Mouse (Mus musculus): Measurements from ENCODE around the gene Polg2. TPM values are rescaled to one million over a fixed set of nuclear protein-coding genes. Genes with fewer than 3 reads are reported as not detected.

Gene Polg2
- polyA plus RNA-seq, 1 experiment: 4.4 TPM

- H3K36me3 ChIP-seq (ENCODE audit: control insufficient read depth, insufficient read depth): peaks cover 23% of the 10 kb centered on the region
- H3ac ChIP-seq (ENCODE audit: control insufficient read depth, insufficient read length): no peak overlapping the region
- H3K4me2 ChIP-seq (ENCODE audit: low read depth): no peak overlapping the region
- H3K27me3 ChIP-seq (ENCODE audit: control insufficient read depth, insufficient read depth, insufficient read length): no peaks in the 10 kb centered on the region
- no peak overlapping the region for H3K4me3 ChIP-seq
- no peaks in the 10 kb centered on the region for H3K79me2 ChIP-seq (ENCODE audit: control insufficient read depth, insufficient read depth)
- TF ChIP-seq SRF (IDR thresholded peaks at IDR 0.05; ENCODE audit: control insufficient read depth, insufficient read length, low read depth) (no peak), TCF12 (IDR thresholded peaks at IDR 0.05; ENCODE audit: insufficient read depth, poor library complexity, severe bottlenecking) (no peak), POLR2AphosphoS2 (IDR thresholded peaks at IDR 0.05; ENCODE audit: insufficient read length, low read depth) (no peak), MYOD1 (IDR thresholded peaks at IDR 0.05; ENCODE audit: control insufficient read depth in 1 of 3, insufficient read length in 2 of 3, low read depth in 2 of 3) (no peak), CEBPB (IDR thresholded peaks at IDR 0.05; ENCODE audit: insufficient read depth, poor library complexity, severe bottlenecking) (no peak), USF1 (IDR thresholded peaks at IDR 0.05; ENCODE audit: low read depth) (no peak), REST (IDR thresholded peaks at IDR 0.05; ENCODE audit: insufficient read depth, insufficient read length) (no peak), MAX (IDR thresholded peaks at IDR 0.05; ENCODE audit: low read depth) (no peak), MYOG (IDR thresholded peaks at IDR 0.05; ENCODE audit: control insufficient read depth in 1 of 3, insufficient read depth in 1 of 3, insufficient read length in 2 of 3, low read depth in 2 of 3) (no peak), TCF3 (IDR thresholded peaks at IDR 0.05; ENCODE audit: insufficient read length, low read depth) (no peak), POLR2A (IDR thresholded peaks at IDR 0.05; ENCODE audit: insufficient read length, low read depth) (no peak), E2F4 (IDR thresholded peaks at IDR 0.05; ENCODE audit: insufficient read depth) (no peak)
These were observed 22.8 kb upstream of the Polg2 start for GRCm38 (mm10) chr11:106802069-106802627.

GRCm38 (mm10) chr11:106795679-106796078, 16.3 kb upstream of the Polg2 start:
- no peaks in the 10 kb centered on the region for H3K27me3 ChIP-seq (ENCODE audit: control insufficient read depth, insufficient read depth, insufficient read length)
- TF ChIP-seq SRF (IDR thresholded peaks at IDR 0.05; ENCODE audit: control insufficient read depth, insufficient read length, low read depth): no peak
- no peak for TF ChIP-seq POLR2A (IDR thresholded peaks at IDR 0.05; ENCODE audit: insufficient read length, low read depth)
- no peak for TF ChIP-seq REST (IDR thresholded peaks at IDR 0.05; ENCODE audit: insufficient read depth, insufficient read length)
- no peak for TF ChIP-seq MYOG (IDR thresholded peaks at IDR 0.05; ENCODE audit: control insufficient read depth in 1 of 3, insufficient read depth in 1 of 3, insufficient read length in 2 of 3, low read depth in 2 of 3)
- TF ChIP-seq CEBPB (IDR thresholded peaks at IDR 0.05; ENCODE audit: insufficient read depth, poor library complexity, severe bottlenecking): no peak
- TF ChIP-seq TCF12 (IDR thresholded peaks at IDR 0.05; ENCODE audit: insufficient read depth, poor library complexity, severe bottlenecking): no peak
- H3K79me2 ChIP-seq (ENCODE audit: control insufficient read depth, insufficient read depth): peaks cover 10% of the 10 kb centered on the region
- no peak overlapping the region for H3ac ChIP-seq (ENCODE audit: control insufficient read depth, insufficient read length)
- H3K36me3 ChIP-seq (ENCODE audit: control insufficient read depth, insufficient read depth): peaks cover 50% of the 10 kb centered on the region
- H3K4me3 ChIP-seq: no peak overlapping the region
- no peak overlapping the region for H3K4me2 ChIP-seq (ENCODE audit: low read depth)

GRCm38 (mm10) chr11:106793846-106794245, 14.5 kb upstream of the Polg2 start:
- H3K79me2 ChIP-seq (ENCODE audit: control insufficient read depth, insufficient read depth): peaks cover 23% of the 10 kb centered on the region
- no peaks in the 10 kb centered on the region for H3K27me3 ChIP-seq (ENCODE audit: control insufficient read depth, insufficient read depth, insufficient read length)
- H3K36me3 ChIP-seq (ENCODE audit: control insufficient read depth, insufficient read depth): peaks cover 50% of the 10 kb centered on the region
- no peak overlapping the region for H3ac ChIP-seq (ENCODE audit: control insufficient read depth, insufficient read length)
- H3K4me3 ChIP-seq: no peak overlapping the region
- TF ChIP-seq CEBPB (IDR thresholded peaks at IDR 0.05; ENCODE audit: insufficient read depth, poor library complexity, severe bottlenecking): no peak
- TF ChIP-seq TCF3 (IDR thresholded peaks at IDR 0.05; ENCODE audit: insufficient read length, low read depth): no peak
- TF ChIP-seq POLR2AphosphoS2 (IDR thresholded peaks at IDR 0.05; ENCODE audit: insufficient read length, low read depth): no peak
- no peak for TF ChIP-seq MYOD1 (IDR thresholded peaks at IDR 0.05; ENCODE audit: control insufficient read depth in 1 of 3, insufficient read length in 2 of 3, low read depth in 2 of 3)
- TF ChIP-seq MYOG (IDR thresholded peaks at IDR 0.05; ENCODE audit: control insufficient read depth in 1 of 3, insufficient read depth in 1 of 3, insufficient read length in 2 of 3, low read depth in 2 of 3): no peak
- TF ChIP-seq USF1 (IDR thresholded peaks at IDR 0.05; ENCODE audit: low read depth): no peak
- no peak for TF ChIP-seq POLR2A (IDR thresholded peaks at IDR 0.05; ENCODE audit: insufficient read length, low read depth)
- no peak for TF ChIP-seq SRF (IDR thresholded peaks at IDR 0.05; ENCODE audit: control insufficient read depth, insufficient read length, low read depth)
- TF ChIP-seq REST (IDR thresholded peaks at IDR 0.05; ENCODE audit: insufficient read depth, insufficient read length): no peak
- TF ChIP-seq MAX (IDR thresholded peaks at IDR 0.05; ENCODE audit: low read depth): no peak
- TF ChIP-seq TCF12 (IDR thresholded peaks at IDR 0.05; ENCODE audit: insufficient read depth, poor library complexity, severe bottlenecking): no peak
- no peak for TF ChIP-seq E2F4 (IDR thresholded peaks at IDR 0.05; ENCODE audit: insufficient read depth)
- H3K4me2 ChIP-seq (ENCODE audit: low read depth): no peak overlapping the region

- Histone ChIP-seq H3K4me2 (ENCODE audit: low read depth) (peak overlapping the region; percentile 72), H3K36me3 (ENCODE audit: control insufficient read depth, insufficient read depth) (peaks cover 43% of the 10 kb centered on the region), H3K79me2 (ENCODE audit: control insufficient read depth, insufficient read depth) (peaks cover 60% of the 10 kb centered on the region), H3K4me3 (peak overlapping the region; percentile 92), H3ac (ENCODE audit: control insufficient read depth, insufficient read length) (peak overlapping the region; percentile 49), H3K27me3 (ENCODE audit: control insufficient read depth, insufficient read depth, insufficient read length) (no peaks in the 10 kb centered on the region)
- TF ChIP-seq MYOD1 (IDR thresholded peaks at IDR 0.05; ENCODE audit: control insufficient read depth in 1 of 3, insufficient read length in 2 of 3, low read depth in 2 of 3): no peak
- no peak for TF ChIP-seq POLR2AphosphoS2 (IDR thresholded peaks at IDR 0.05; ENCODE audit: insufficient read length, low read depth)
- TF ChIP-seq SRF (IDR thresholded peaks at IDR 0.05; ENCODE audit: control insufficient read depth, insufficient read length, low read depth): no peak
- no peak for TF ChIP-seq USF1 (IDR thresholded peaks at IDR 0.05; ENCODE audit: low read depth)
- TF ChIP-seq E2F4 (IDR thresholded peaks at IDR 0.05; ENCODE audit: insufficient read depth): no peak
- TF ChIP-seq TCF12 (IDR thresholded peaks at IDR 0.05; ENCODE audit: insufficient read depth, poor library complexity, severe bottlenecking): no peak
- TF ChIP-seq CEBPB (IDR thresholded peaks at IDR 0.05; ENCODE audit: insufficient read depth, poor library complexity, severe bottlenecking): no peak
- TF ChIP-seq REST (IDR thresholded peaks at IDR 0.05; ENCODE audit: insufficient read depth, insufficient read length): no peak
- TF ChIP-seq TCF3 (IDR thresholded peaks at IDR 0.05; ENCODE audit: insufficient read length, low read depth): no peak
These were observed 10.3 kb upstream of the Polg2 start for GRCm38 (mm10) chr11:106789649-106790048.
